Mouse (Mus musculus) v-Abl transformed pro-B cells (cell line): ENCODE measurements around the gene Cand1.

Experiments
- in situ Hi-C, 2 experiments: fragments of 400-800 bp; cut with MboI; formaldehyde crosslinking; loops; one replicate each; pipeline ENCODE4 v1.15.1; 2025; ENCODE audit not compliant: unreplicated experiment in 2 of 2

The Cand1 gene

GRCm38 (mm10) chr10:119218274-119219080, 21.4 kb downstream of the Cand1 start:
- in situ Hi-C loops = loop anchor here in 1 of 2 experiments (25.0 kb wide), 2 partner anchors 356 to 1506 kb away; partner anchors contain the start of genes Dyrk2 and Mdm2

GRCm38 (mm10) chr10:119212443-119212842, 27.4 kb downstream of the Cand1 start:
- in situ Hi-C loops = loop anchor here in 1 of 2 experiments (25.0 kb wide), 2 partner anchors 350 to 1500 kb away; partner anchors contain the start of genes Dyrk2 and Mdm2

DNA sequence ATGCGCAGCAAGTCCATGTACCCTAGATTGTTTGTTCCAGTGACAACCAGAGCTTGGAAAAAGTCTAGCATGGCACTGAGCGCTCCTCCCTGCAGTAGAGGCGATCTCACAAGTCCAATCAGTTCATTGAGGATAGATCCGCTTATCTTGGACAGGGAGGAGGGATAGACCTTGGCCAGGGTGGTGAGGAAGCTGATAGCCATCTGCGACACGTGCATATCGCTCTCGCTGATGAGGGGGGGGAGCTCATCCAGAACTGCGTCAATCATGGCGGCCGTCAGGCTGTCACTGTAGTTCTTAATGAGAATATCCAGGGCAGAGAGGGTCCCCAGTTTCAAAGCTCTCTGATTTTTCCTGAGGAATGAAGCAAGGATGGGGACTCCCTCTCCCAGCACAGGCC, 28.6 kb downstream of the Cand1 start:
- in situ Hi-C loops = loop anchor here in 1 of 2 experiments (25.0 kb wide), 2 partner anchors 349 to 1499 kb away; partner anchors contain the start of genes Dyrk2 and Mdm2

GRCm38 (mm10) chr10:119206309-119206932, 33.4 kb downstream of the Cand1 start:
- in situ Hi-C loops = loop anchor here in 1 of 2 experiments (25.0 kb wide), 2 partner anchors 344 to 1494 kb away; partner anchors contain the start of genes Dyrk2 and Mdm2

- in situ Hi-C loops = loop anchor here in 1 of 2 experiments (25.0 kb wide), 2 partner anchors 343 to 1493 kb away; partner anchors contain the start of genes Dyrk2 and Mdm2
Observed at GRCm38 (mm10) chr10:119205229-119205628, 34.6 kb downstream of the Cand1 start.

DNA sequence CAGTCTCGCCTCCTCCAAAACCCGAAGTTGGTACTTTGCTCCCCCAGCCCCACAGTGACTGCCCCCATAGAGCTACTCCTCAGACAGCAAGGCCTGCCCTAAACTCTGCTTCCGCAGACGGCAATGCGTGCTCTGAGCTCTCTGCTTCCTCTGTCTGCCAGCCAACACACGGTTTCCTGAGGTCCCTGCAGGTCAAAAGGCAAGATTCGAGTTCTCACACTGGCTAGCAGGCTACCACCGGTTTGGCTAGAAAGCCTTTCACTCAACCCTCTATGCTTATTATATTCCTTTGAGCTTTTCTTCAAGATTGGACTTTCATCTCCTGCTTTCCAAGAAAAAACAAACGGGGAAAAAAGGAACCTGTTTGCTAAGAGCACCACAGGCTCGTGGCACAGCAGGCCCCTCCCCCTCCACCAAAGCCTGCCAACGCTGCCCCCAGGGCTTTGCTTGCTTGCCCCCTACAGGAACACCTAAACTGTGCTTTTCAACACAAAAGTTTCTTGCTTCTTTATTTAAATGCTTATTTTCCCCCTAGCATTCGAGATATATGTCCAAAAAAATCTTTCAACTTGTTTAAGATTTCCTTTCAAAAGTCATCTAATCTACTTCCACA, 35.4 kb downstream of the Cand1 start:
- in situ Hi-C loops = loop anchor here in 1 of 2 experiments (25.0 kb wide), 2 partner anchors 342 to 1492 kb away; partner anchors contain the start of genes Dyrk2 and Mdm2

- in situ Hi-C loops = loop anchor here in 1 of 2 experiments (25.0 kb wide), 2 partner anchors 338 to 1488 kb away; partner anchors contain the start of genes Dyrk2 and Mdm2
Observed at GRCm38 (mm10) chr10:119199864-119200263, 40.0 kb downstream of the Cand1 start.

DNA sequence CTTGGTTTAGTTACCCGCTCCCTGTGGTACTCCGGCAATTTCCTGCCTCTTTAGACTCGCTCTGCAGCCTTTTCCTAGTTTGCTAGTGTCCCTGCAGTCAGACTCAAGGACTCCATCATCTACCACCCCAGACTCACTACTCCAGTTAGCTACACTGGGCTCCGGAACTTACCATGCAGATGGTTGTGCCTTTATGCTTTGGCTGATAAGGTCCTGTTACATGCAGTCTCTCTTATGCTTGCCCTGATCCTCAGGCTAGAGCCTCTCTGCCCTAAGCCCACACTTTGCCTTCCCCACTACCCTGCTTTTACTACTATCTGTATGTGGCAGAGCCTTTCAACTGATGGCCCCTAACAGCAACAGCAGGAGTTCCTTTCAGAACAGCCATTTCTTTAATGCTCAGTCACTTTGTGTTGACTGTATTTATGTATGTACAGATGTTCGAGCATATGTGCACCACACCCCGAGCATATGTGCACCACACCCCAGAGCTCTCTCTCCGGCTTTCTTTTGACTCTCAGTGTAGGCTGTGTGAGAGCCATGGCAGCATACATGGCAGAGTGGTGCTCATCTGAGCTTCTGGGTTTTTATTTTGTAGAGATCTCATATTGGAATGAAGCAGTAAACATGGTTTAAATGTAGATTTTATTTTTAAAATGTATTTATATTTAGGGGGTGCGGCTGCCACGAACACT, 41.5 kb downstream of the Cand1 start:
- in situ Hi-C loops = no loop called here

DNA sequence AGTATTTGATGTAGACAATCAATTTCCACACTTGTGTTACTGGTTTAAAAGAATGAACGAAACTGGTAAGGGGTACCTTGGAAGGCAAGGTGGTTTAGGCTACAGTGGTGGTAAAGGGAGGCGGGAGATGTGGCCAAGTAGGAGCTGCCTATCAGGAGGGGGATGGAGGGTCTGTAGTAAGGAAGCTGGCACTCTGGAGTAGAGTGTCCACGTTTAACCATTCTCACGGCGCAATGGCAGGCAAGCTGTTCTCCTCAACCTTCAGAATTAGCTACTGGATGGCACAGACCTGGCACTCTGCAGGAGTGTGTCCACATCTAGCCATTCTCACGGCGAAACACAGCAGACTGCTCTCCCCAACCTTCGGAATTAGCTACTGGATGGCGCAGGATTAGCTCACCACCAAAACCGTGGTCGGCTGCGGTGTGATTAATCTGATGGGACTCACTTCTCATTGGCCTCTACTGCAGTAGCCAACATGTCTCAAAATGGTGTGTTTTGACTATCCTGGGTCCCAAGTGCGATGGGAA, 42.2 kb downstream of the Cand1 start:
- in situ Hi-C loops = no loop called here

DNA sequence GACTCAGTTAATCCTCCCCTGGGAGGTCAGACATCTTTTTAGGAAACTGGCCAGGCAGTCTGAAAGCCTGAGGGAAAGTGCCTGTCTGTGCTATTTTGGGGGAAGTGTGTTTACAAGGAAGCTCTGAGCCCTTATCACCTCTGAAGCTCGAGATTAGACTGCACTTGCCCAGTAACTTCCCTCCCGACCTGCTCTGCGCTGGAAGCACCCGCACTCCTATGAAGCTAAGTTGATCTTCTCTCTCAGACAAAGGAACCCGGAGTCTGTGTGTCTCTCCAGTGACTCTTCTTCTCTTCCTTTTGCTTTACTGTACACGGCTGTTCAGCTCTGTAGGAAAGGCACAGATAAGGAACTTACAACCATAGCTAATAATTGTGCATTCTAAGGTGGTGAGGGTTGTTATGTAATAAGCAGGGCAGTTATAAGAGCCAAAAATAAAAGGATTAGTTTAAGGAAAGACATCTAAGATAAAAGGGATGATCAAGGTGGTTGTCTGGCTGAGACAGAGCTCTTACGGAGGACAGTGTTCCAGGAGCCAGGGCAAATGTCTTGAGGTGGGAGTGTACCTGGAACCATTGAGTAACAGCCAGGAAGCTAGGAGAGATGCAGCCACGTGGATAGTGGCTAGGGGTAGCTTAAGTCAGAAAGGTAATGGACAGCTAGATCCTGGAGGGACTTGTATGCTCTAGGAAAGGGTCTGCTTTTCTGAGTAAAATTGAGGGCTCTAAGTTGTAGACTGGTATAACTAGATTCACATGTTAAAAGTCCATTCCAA, 47.1 kb downstream of the Cand1 start:
- in situ Hi-C loops = no loop called here

GRCm38 (mm10) chr10:119187720-119188119, 52.1 kb downstream of the Cand1 start:
- in situ Hi-C loops = no loop called here

DNA sequence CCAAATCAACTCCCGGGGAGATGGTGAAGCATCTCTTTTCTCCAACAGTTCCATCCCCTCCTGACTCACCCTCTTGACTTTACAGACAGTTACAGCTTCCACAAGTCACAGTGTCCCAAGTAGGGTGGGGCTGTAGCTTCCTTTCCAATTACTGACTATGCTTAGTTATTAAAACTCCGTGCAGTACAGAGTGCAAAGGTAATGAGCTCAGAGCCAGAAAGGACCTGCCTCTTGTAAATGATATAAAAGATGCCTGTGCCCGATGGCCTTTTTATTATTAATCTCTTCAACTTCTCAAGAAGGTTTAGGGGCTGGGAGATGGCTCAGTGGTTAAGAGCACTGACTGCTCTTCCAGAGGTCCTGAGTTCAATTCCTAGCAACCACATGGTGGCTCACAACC, 70.2 kb downstream of the Cand1 start:
- in situ Hi-C loops = no loop called here

DNA sequence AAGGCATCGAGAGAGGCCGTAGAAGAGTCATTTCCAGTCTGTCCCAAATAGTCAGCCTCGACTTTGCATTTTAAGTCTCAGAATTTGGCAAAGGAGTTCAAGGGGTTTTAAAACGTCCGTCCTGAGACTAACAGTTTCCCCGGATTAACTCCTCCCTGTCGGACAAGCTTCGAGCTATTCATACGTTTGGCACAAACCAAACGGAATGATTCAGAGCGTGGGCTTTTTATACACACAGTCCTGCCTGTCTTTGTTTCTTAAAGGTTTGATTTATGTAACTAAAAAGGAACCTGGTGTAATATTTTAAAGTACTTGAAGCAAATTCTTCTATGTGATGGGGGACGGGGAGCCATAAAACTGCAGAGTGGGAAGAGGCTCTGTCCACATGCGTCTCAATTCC, 70.6 kb downstream of the Cand1 start:
- in situ Hi-C loops = no loop called here

- in situ Hi-C loops = no loop called here
Observed at GRCm38 (mm10) chr10:119168791-119169190, 71.1 kb downstream of the Cand1 start.

DNA sequence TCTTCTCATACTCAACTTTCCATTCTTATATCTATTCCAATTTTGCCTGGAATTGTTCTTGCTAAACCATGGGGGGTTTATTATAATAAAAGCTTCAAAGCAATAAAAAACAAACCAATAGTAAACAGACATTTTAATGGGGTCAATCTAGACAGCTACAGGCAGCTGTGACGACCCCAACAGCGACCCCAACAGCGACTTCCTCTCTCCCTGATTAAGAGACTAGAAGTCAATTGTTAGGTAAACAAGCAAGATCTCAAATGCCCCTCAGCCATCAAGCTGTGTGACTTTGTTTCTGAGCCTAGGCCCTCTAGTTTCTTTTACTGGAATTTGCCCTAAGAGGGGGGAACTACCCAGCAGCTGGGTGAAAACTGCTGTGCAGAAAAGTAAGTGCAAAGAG, 72.0 kb downstream of the Cand1 start:
- in situ Hi-C loops = no loop called here

GRCm38 (mm10) chr10:119165051-119165450, 74.8 kb downstream of the Cand1 start:
- in situ Hi-C loops = no loop called here

DNA sequence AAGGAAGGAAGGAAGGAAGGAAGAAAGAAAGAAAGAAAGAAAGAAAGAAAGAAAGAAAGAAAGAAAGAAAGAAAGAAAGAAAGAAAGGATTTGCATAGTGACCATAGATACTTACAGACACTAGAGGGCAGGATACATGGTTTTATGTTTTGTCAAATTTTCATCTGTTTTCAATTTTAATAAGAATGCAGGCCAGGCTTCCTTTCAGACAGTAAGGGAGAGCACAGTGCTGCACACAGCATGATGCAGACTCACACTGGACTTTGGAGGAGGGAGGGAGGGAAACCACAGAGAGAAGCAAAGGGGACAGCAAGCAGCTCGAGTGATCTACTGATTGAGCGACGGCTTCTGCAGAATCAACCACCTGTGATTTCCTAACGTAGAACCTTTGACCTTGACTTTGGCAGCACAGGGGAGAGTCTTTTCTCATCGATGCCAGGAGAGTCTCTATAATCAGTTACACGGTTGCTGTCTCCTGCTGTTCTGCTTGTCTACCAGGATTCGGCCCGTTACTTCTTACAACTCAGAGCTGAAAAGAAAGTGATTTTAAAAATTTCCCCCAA, 78.0 kb downstream of the Cand1 start:
- in situ Hi-C loops = no loop called here

- in situ Hi-C loops = no loop called here
Observed at GRCm38 (mm10) chr10:119160161-119160560, 79.7 kb downstream of the Cand1 start.

GRCm38 (mm10) chr10:119149261-119149660, 90.6 kb downstream of the Cand1 start:
- in situ Hi-C loops = no loop called here
